Mouse (Mus musculus) lung, adult 2 months (tissue): Measurements from ENCODE around the gene Gm45799. TPM values are rescaled to one million over a fixed set of nuclear protein-coding genes. Genes with fewer than 3 reads are reported as not detected.
A peak's percentile ranks its signal among the peaks of the same experiment; 100 is the strongest.

Experiments
- DNase-seq: peaks from one replicate; pipeline ENCODE4 v3.0.0; 2022
- H3K4me1 ChIP-seq: fragments of 200-500 bp; 2 replicates; pipeline ENCODE4 v1.6.1; 2011; ENCODE audit warnings: low read length; ENCODE audit not compliant: control insufficient read depth, insufficient read depth
- H3K4me3 ChIP-seq: fragments of 200-500 bp; replicated peaks from 2 replicates; pipeline ENCODE3; 2011; ENCODE audit warnings: low read depth, mild to moderate bottlenecking, control low read depth, low read length; ENCODE audit errors: extremely low read depth
- CTCF ChIP-seq: fragments of 200-500 bp; IDR thresholded peaks from 2 replicates; pipeline ENCODE4 v1.5.1; 2011; ENCODE audit warnings: mild to moderate bottlenecking, low read length, control low read depth; ENCODE audit not compliant: insufficient read depth
- POLR2A ChIP-seq: fragments of 200-500 bp; IDR thresholded peaks from 2 replicates; pipeline ENCODE4 v1.6.1; 2011; ENCODE audit warnings: low read depth, mild to moderate bottlenecking, control low read depth, low read length, borderline replicate concordance; ENCODE audit errors: extremely low read depth
- WGBS: fragments of 180-500 bp; shearing (Covaris S2); methylation state at CpG from one replicate; pipeline ENCODE4 v1.1.7; 2018; 5-methylcytosine and 5-hydroxymethylcytosine counted together
- polyA plus RNA-seq: library from polyadenylated mRNA; depleted of rRNA; stranded (reverse); fragments of >200 nt; gene quantifications from 2 replicates; pipeline ENCODE4 v1.2.3, GENCODE M21; 2012; rRNA removed

Gene Gm45799
- polyA plus RNA-seq, 1 experiment = 243 TPM

GRCm38 (mm10) chr7:105721916-105722315 is 81.6 kb downstream of the Gm45799 start:
- H3K4me1 ChIP-seq = no peaks in the 10 kb centered on the region
- TF ChIP-seq CTCF = no peak
- TF ChIP-seq POLR2A = no peak
- H3K4me3 ChIP-seq = no peak overlapping the region
- 58% methylated on average over 2 of the region's 2 CpGs for WGBS
- DNase-seq = no peak

- TF ChIP-seq CTCF (peak; percentile 55), POLR2A (no peak)
- DNase-seq = no peak
- Histone ChIP-seq H3K4me1 (no peaks in the 10 kb centered on the region), H3K4me3 (no peak overlapping the region)
- WGBS = 79% methylated on average over 4 of the region's 4 CpGs
Observed at GRCm38 (mm10) chr7:105726144-105726979, 86.0 kb downstream of the Gm45799 start.

- no peak for TF ChIP-seq CTCF
- no peak for TF ChIP-seq POLR2A
- no peaks in the 10 kb centered on the region for H3K4me1 ChIP-seq
- DNase-seq = no peak
- no peak overlapping the region for H3K4me3 ChIP-seq
- WGBS = 89% methylated on average over 4 of the region's 4 CpGs
Observed at GRCm38 (mm10) chr7:105726980-105727325, 86.6 kb downstream of the Gm45799 start.

GRCm38 (mm10) chr7:105728701-105729428 is 88.5 kb downstream of the Gm45799 start:
- Histone ChIP-seq H3K4me3 (no peak overlapping the region), H3K4me1 (no peaks in the 10 kb centered on the region)
- WGBS = 57% methylated on average over 6 of the region's 6 CpGs
- no peak for DNase-seq
- TF ChIP-seq POLR2A (no peak), CTCF (no peak)

- TF ChIP-seq CTCF (no peak), POLR2A (no peak)
- WGBS = 95% methylated on average over 11 of the region's 11 CpGs
Observed at GRCm38 (mm10) chr7:105733836-105734235, 93.5 kb downstream of the Gm45799 start.

More at GRCm38 (mm10) chr7:105733836-105734235, 93.5 kb downstream of the Gm45799 start:
- DNase-seq = no peak
- H3K4me1 ChIP-seq = peaks cover 7% of the 10 kb centered on the region
- H3K4me3 ChIP-seq = no peak overlapping the region

Other genes starting within 250 kb of the Gm45799 start
- 46.7 and 57.9 TPM in 2 replicates for gene Fam160a2, start 240.5 kb upstream of the Gm45799 start, polyA plus RNA-seq
- gene Cnga4, start 236.0 kb upstream of the Gm45799 start, polyA plus RNA-seq = 0.12 and 0.14 TPM in 2 replicates
- not detected in 2 replicates for gene Cckbr, start 214.8 kb upstream of the Gm45799 start, polyA plus RNA-seq
- gene Cavin3, start 158.3 kb upstream of the Gm45799 start, polyA plus RNA-seq = 52.5 and 76.9 TPM in 2 replicates
- gene Smpd1, start 86.2 kb upstream of the Gm45799 start, polyA plus RNA-seq = 80.7 and 90.0 TPM in 2 replicates
- 185 and 193 TPM in 2 replicates for gene Apbb1, start 58.9 kb upstream of the Gm45799 start, polyA plus RNA-seq
- gene Hpx, start 40.4 kb upstream of the Gm45799 start, polyA plus RNA-seq = 2.6 and 3.8 TPM in 2 replicates
- 163 TPM in 2 replicates for gene Trim3, start 7.0 kb upstream of the Gm45799 start, polyA plus RNA-seq
- gene Timm10b, start 496 bp upstream of the Gm45799 start, polyA plus RNA-seq = 95.7 and 110 TPM in 2 replicates
- gene Arfip2, start 136 bp upstream of the Gm45799 start, polyA plus RNA-seq = 63.9 and 71.2 TPM in 2 replicates
- 1.8 and 2.4 TPM in 2 replicates for gene Dnhd1, start 10.3 kb downstream of the Gm45799 start, polyA plus RNA-seq
- 159 and 195 TPM in 2 replicates for gene Ilk, start 96.0 kb downstream of the Gm45799 start, polyA plus RNA-seq
- 7.5 and 8.4 TPM in 2 replicates for gene Rrp8, start 96.8 kb downstream of the Gm45799 start, polyA plus RNA-seq
- 276 and 345 TPM in 2 replicates for gene Taf10, start 103.8 kb downstream of the Gm45799 start, polyA plus RNA-seq
- gene Tpp1, start 111.7 kb downstream of the Gm45799 start, polyA plus RNA-seq = 141 and 187 TPM in 2 replicates
- 13.9 and 14.8 TPM in 2 replicates for gene Dchs1, start 147.1 kb downstream of the Gm45799 start, polyA plus RNA-seq
- gene Mrpl17, start 170.5 kb downstream of the Gm45799 start, polyA plus RNA-seq = 142 and 172 TPM in 2 replicates